Mouse (Mus musculus): Measurements from ENCODE around the gene Xpc.

Xpc gene
- long read RNA-seq, experiment 1, transcript Xpc-201 (16 exons, 3,634 nt) = major isoform, 5 of 14 reads
- long read RNA-seq, experiment 1, partial matches to known transcripts = 7 of 14 reads
- long read RNA-seq, experiment 1, other reads (novel, unspliced or antisense) = 2 of 14 reads
- long read RNA-seq, experiment 2, partial matches to known transcripts = 12 of 13 reads
- long read RNA-seq, experiment 2, other reads (novel, unspliced or antisense) = 0 of 13 reads

GRCm38 (mm10) chr6:91515545-91516449 is at the start of gene Xpc, which contains the start of gene Lsm3:
TSS of gene Xpc (minus strand) at chr6:91515888.
TSS of gene Lsm3 (plus strand) at chr6:91515928.
- intact Hi-C loops (cut with DNase I) = no loop called here

GRCm38 (mm10) chr6:91563031-91563430 is 47.3 kb upstream of the Xpc start:
- intact Hi-C loops (cut with DNase I) = no loop called here

GRCm38 (mm10) chr6:91560186-91560585 is 44.5 kb upstream of the Xpc start:
- intact Hi-C loops (cut with DNase I) = no loop called here

GRCm38 (mm10) chr6:91559371-91559770 is 43.7 kb upstream of the Xpc start:
- intact Hi-C loops (cut with DNase I) = no loop called here

DNA sequence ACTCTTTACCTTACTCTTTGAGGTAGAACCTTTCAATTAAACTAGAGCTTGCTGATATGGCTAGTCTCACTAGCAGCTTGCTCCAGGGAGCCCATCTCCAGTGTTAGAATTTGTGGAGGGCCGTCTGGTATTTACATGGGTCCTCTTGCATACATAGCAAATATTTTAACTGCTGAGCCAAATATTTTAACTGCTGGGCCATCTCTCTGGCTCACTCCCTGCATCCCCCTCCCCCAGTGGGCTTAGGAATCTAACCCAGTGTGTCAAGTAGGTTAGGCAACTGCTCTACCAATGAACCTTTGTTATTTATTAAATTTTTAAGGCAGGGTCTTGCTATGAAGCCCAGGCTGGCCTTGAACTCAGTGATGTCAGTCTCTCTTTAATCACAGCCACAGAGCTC is 42.9 kb upstream of the Xpc start:
- intact Hi-C loops (cut with DNase I) = no loop called here

- intact Hi-C loops (cut with DNase I) = no loop called here
Measured at GRCm38 (mm10) chr6:91552693-91553092, 37.0 kb upstream of the Xpc start.

- intact Hi-C loops (cut with DNase I) = no loop called here
Measured at GRCm38 (mm10) chr6:91551671-91552070, 36.0 kb upstream of the Xpc start.

GRCm38 (mm10) chr6:91549621-91550020 is 33.9 kb upstream of the Xpc start:
- intact Hi-C loops (cut with DNase I) = no loop called here

- intact Hi-C loops (cut with DNase I) = no loop called here
Measured at GRCm38 (mm10) chr6:91547313-91547712, 31.6 kb upstream of the Xpc start.

DNA sequence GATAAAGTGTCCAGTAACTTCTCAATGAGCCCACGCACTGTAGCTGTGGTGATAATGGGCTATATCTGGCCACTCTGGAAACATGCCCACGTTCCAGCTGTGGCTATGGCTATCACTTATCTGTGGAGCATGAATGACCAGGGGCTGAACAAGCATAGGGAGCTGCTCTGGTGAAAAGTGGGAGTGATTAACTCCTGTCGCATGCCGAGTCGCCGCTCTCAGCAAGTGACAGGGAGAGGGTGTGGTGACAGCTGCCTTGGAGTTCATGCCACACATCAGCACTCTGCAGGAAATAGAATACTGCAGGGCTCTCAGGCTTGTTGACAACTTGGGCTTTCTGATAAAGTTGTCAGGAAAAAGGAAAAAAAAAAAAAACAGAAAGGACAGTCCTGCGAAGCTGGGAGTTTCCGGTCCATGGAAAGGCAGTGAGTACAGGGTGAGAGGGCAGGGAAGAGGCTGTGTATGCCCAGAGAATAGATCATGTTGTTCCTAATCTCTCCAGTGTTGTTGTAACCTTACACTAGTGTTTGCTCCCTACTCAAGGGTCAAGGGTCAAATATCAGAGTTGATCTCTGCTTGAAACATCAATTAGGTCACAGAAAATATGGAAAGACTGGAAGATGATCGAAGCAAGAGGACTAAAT is 30.7 kb upstream of the Xpc start:
- intact Hi-C loops (cut with DNase I) = no loop called here

DNA sequence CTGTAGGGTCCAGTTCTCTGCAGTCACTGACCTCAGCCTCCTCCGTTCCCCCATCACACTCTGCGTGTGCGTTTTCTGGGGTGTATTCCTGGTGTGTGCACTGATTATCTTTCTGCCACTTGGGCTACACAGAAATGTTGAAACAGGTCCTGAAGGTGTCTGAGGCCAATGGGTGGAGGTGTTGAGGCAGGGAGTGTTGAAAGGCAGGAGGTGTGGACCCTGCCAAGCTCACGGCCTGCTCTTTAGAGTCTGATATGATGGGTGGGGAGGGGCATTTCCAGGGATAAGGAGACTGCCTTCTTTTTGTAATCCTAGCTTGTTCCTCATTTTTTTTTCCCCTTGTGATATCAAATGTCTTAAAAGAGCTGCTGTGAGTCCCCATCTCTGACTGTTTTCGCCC is 27.4 kb upstream of the Xpc start:
- intact Hi-C loops (cut with DNase I) = no loop called here

DNA sequence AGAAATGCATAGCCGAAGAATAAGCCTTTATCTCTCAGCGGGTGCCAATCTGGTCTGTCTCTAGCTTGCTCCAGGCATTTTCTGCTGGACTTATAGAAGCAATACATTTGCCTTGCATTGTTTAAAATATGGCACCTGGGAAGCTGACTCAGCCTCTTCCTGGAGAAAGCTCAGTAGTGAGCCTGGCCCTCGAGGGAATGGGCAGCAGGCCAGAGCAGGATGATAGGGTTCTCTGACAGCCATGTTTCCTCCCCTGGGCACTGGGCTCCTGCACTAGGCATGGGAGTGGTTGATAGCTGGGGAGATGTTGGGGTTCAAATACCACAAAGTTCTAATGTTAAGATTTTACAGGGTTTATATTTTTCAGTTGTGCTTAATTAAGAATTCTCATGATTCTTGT is 25.6 kb upstream of the Xpc start:
- intact Hi-C loops (cut with DNase I) = no loop called here

- intact Hi-C loops (cut with DNase I) = no loop called here
Measured at GRCm38 (mm10) chr6:91536047-91536765, 20.5 kb upstream of the Xpc start.

- intact Hi-C loops (cut with DNase I) = no loop called here
Measured at GRCm38 (mm10) chr6:91535231-91535630, 19.5 kb upstream of the Xpc start.

GRCm38 (mm10) chr6:91534268-91534667 is 18.6 kb upstream of the Xpc start:
- intact Hi-C loops (cut with DNase I) = no loop called here

GRCm38 (mm10) chr6:91533771-91534170 is 18.1 kb upstream of the Xpc start:
- intact Hi-C loops (cut with DNase I) = no loop called here

DNA sequence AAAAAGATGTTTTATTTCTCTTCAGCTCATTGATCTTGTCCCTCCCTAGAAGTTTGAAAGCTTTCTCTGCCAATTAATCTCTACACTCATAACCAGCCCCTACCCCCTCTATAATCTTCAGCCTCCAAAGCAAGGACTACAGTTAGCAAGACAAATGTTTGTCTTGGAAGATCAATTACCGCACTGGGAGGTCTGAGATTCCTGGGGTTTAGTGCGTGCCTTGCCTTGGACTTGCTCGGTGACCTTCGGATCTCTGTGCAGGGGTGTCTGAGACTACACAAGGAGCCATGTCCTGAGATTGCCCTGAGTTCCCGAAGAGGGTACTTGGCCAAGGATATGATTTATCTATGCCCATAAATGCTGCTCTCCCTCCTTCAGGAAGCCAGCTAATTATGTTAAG is 17.7 kb upstream of the Xpc start:
- intact Hi-C loops (cut with DNase I) = no loop called here

DNA sequence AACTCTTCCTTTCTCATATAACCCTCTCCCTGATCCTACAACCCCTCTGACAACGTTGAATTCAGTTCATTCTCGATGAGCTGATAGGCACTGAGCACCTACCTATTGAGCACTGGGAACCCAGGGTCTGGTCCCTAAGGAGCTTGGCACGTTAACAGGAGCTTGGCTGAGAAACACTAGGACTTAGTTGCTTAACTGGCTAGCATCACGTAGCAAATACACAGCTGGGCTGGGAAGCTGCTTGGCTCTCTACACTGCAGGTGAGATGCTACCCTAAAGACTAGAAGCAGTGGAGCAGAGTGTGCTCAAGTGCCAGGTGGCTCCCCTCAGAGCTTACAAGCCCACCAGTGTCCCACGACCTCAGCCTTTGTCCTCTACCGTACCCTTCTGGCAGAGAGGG is 17.0 kb upstream of the Xpc start:
- intact Hi-C loops (cut with DNase I) = no loop called here

DNA sequence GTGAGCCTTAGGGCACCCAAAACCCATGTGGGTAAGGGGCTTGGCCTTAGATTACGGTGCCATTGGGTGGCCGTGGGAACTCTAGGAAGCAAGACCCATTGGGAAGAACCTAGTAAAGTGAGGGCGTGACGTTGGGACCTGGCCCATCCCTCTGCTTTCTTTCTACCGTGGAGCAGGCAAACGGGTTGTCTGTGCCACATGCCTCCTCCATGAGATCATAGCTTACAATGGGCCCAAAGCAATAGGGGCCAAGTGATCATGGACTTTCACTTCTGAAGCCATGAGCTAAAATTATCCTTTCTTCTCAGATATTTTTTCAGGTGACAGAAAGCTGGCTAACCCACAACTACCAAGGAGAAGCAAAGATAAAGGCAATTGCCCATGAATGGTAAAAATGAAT is 15.6 kb upstream of the Xpc start:
- intact Hi-C loops (cut with DNase I) = no loop called here

DNA sequence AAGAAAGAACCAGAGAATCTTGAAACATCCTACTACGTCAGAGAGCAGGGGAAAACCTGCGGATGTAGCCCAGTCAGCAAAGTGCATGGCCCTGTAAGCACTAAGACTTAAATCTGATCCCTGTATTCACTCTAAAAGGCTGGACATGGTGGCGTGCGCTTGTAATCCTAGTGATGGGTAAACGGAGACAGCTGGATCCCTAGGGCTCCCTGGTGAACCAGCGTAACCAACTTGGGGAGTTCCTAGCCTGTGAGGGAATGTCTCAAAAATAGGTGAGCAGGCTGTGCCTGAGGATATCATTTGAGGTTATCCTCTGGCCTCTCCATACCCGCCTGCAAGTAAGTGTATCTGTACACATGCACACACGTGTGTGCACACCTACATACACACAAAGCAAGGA is 15.0 kb upstream of the Xpc start:
- intact Hi-C loops (cut with DNase I) = no loop called here

DNA sequence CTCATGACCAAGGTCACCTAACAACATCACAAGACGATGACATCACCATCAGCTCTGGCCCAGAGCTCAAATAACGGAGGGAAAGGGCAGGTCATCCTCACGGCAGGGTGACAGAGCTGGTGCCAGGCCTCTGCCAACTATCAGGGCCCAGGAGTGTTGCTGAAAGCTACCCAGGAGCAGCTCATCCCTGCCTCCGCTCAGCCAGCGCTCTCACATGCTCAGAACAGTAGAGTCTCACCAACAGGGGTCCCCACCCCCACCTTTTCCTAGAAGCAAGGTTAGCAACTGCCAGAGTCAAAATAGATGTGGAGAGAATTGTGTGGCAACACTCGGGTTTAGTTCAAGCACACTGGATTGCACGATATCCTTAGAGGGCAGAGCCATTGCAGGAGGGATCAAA is 12.6 kb upstream of the Xpc start:
- intact Hi-C loops (cut with DNase I) = loop anchor here (5.0 to 10.0 kb wide), 3 partner anchors 44 to 537 kb away; no protein-coding TSS in a partner anchor

All from adrenal gland (tissue).